Mouse (Mus musculus) liver, embryonic 14.5 days (tissue): ENCODE measurements at regions not wholly inside any gene's neighbourhood (a gene's known extent, or its start where the extent isn't known, plus 50 kb on each side); places are given as distances from the start of the nearest gene placed in this dataset.

ENCODE experiments used
- CTCF ChIP-seq: IDR thresholded peaks from 2 replicates; pipeline ENCODE4 v1.5.1; 2016; ENCODE audit warnings: antibody characterized with exemption, low read depth, control low read depth
- EP300 ChIP-seq: IDR thresholded peaks from 2 replicates; pipeline ENCODE4 v1.6.1; 2016; ENCODE audit warnings: antibody characterized with exemption, low read depth

DNA sequence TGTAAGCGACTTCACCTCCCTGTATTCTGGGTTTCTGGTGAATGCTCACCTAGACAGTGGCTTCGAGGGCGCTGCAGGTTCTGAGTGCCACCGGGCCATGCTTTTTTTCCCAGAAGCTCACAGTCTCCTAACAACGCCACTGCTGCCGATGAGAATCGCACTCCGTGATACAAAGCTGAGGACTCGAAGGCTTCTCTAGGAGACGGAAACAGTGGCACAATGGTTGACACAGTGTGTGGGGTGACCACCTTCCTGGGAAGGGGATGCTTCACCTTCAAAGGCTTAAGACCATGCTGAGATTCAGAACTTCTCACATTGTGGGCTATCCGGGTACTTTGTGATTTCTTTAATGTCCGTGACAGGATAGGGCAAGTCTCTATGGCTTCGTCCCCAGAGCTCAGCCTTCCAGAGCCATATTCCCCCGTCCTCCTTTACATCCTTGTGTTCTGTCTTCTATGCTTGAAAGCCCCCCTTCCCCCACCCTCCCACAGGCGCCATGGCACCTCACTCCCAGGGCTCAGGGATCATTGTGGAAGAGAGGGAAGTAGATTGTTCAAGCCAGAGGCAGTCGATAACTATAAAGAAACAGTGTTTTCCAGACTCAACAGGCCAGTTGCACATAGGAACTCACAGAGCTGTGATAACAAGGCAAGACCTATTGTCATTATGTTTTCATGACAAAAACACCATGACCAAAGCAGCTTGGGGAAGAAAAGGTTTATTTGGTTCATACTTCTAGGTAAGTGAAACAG lies 79.3 kb upstream of the Cpm start:
- TF ChIP-seq CTCF (no peak), EP300 (no peak)
